Mouse (Mus musculus) megakaryocyte, embryonic 14.5 days (primary cell): ENCODE measurements at regions not wholly inside any gene's neighbourhood (a gene's known extent, or its start where the extent isn't known, plus 50 kb on each side); places are given as distances from the start of the nearest gene placed in this dataset.

ENCODE experiments used
- FLI1 ChIP-seq: IDR thresholded peaks from 2 replicates; pipeline ENCODE4 v1.6.1; 2012; ENCODE audit warnings: low read length, inconsistent platforms, mixed read lengths
- GATA1 ChIP-seq: IDR thresholded peaks from 3 replicates; pipeline ENCODE4 v1.6.1; 2012; ENCODE audit warnings: mixed read lengths, low read length, inconsistent platforms, borderline replicate concordance

- TF ChIP-seq GATA1 (no peak), FLI1 (no peak)
Measured at GRCm38 (mm10) chr2:113903006-113903545, 54.6 kb upstream of the Arhgap11a start.
